Mouse (Mus musculus) kidney, adult 2 months (tissue): ENCODE results near the gene 2810408A11Rik.

Source experiments
- CTCF ChIP-seq: fragments of 200-500 bp; conservative IDR thresholded peaks from 2 replicates; pipeline ENCODE4 v1.5.1; 2011; ENCODE audit warnings: low read depth, mild to moderate bottlenecking, control low read depth, low read length, moderate library complexity, mixed read lengths; ENCODE audit not compliant: insufficient read depth, insufficient read length
- POLR2A ChIP-seq: fragments of 200-500 bp; IDR thresholded peaks from one replicate; pipeline ENCODE4 v1.6.1; 2011; ENCODE audit warnings: low read depth, low read length, control low read depth

GRCm38 (mm10) chr11:69902972-69903371 is 2.2 kb upstream of the 2810408A11Rik start:
- no peak for TF ChIP-seq CTCF
- TF ChIP-seq POLR2A: no peak
